Mouse (Mus musculus): ENCODE measurements around the gene Agap3. TPM values are rescaled to one million over a fixed set of nuclear protein-coding genes. Genes with fewer than 3 reads are reported as not detected.
A peak's percentile ranks its signal among the peaks of the same experiment; 100 is the strongest.

Gene Agap3
- polyA plus RNA-seq, 1 experiment from 2014 or later: 10.3 TPM

GRCm38 (mm10) chr5:24539571-24540296 lies 87.8 kb downstream of the Agap3 start:
- no peak overlapping the region for H3K27ac ChIP-seq
- H3K27me3 ChIP-seq: peaks cover 24% of the 10 kb centered on the region
- no peak overlapping the region for H3K4me2 ChIP-seq
- no peak for DNase-seq
- no peaks in the 10 kb centered on the region for H3K9me3 ChIP-seq (replicated peaks)
- no peak for ATAC-seq (ENCODE audit: low read depth)
- H3K36me3 ChIP-seq: no peaks in the 10 kb centered on the region
- 62% methylated on average over 22 of the region's 22 CpGs for WGBS (ENCODE audit: insufficient replicate concordance)
- H3K4me3 ChIP-seq (replicated peaks): no peak overlapping the region
- peaks cover 11% of the 10 kb centered on the region for H3K4me1 ChIP-seq (replicated peaks)
- H3K9ac ChIP-seq: no peak overlapping the region

GRCm38 (mm10) chr5:24540387-24541143 lies 88.6 kb downstream of the Agap3 start, which contains the start of gene Asb10:
TSS of gene Asb10 (minus strand) at chr5:24540978.
- Histone ChIP-seq H3K9me3 (replicated peaks) (no peaks in the 10 kb centered on the region), H3K36me3 (no peaks in the 10 kb centered on the region), H3K9ac (no peak within 1 kb of the TSS), H3K27ac (no peak within 1 kb of the TSS), H3K27me3 (peaks cover 24% of the 10 kb centered on the region), H3K4me3 (replicated peaks) (no peak within 1 kb of the TSS), H3K4me2 (peak within 1 kb of the TSS; percentile 23; the same call in 1 of the 2 replicates), H3K4me1 (replicated peaks) (peaks cover 11% of the 10 kb centered on the region)
- ATAC-seq (ENCODE audit: low read depth) (peak; percentile 36), DNase-seq (no peak)
- WGBS (ENCODE audit: insufficient replicate concordance): 16% methylated on average over 14 of the region's 14 CpGs

GRCm38 (mm10) chr5:24541144-24541569 lies 89.2 kb downstream of the Agap3 start:
- Histone ChIP-seq H3K4me2 (0 out of 2 replicates have a peak overlapping the region, but pooled peaks have one; percentile 23), H3K9ac (no peak overlapping the region), H3K27me3 (peaks cover 22% of the 10 kb centered on the region), H3K4me3 (replicated peaks) (no peak overlapping the region), H3K27ac (no peak overlapping the region), H3K36me3 (no peaks in the 10 kb centered on the region), H3K4me1 (replicated peaks) (peaks cover 11% of the 10 kb centered on the region), H3K9me3 (replicated peaks) (no peaks in the 10 kb centered on the region)
- 15% methylated on average over 6 of the region's 6 CpGs for WGBS (ENCODE audit: insufficient replicate concordance)
- ATAC-seq (ENCODE audit: low read depth) (no peak), DNase-seq (no peak)

- Histone ChIP-seq H3K36me3 (no peaks in the 10 kb centered on the region), H3K9me3 (replicated peaks) (no peaks in the 10 kb centered on the region), H3K27ac (no peak overlapping the region), H3K9ac (no peak overlapping the region), H3K4me2 (no peak overlapping the region), H3K27me3 (peaks cover 14% of the 10 kb centered on the region), H3K4me1 (replicated peaks) (peaks cover 11% of the 10 kb centered on the region), H3K4me3 (replicated peaks) (no peak overlapping the region)
- no peak for ATAC-seq (ENCODE audit: low read depth)
- WGBS (ENCODE audit: insufficient replicate concordance): 58% methylated on average over 7 of the region's 7 CpGs
- DNase-seq: no peak
Observed at GRCm38 (mm10) chr5:24542643-24543042, 90.7 kb downstream of the Agap3 start.

GRCm38 (mm10) chr5:24550598-24551316 lies 98.8 kb downstream of the Agap3 start:
- DNase-seq (no peak), ATAC-seq (ENCODE audit: low read depth) (no peak)
- Histone ChIP-seq H3K4me3 (replicated peaks) (no peak overlapping the region), H3K36me3 (no peaks in the 10 kb centered on the region), H3K27me3 (peaks cover 48% of the 10 kb centered on the region), H3K9ac (no peak overlapping the region), H3K4me2 (no peak overlapping the region), H3K4me1 (replicated peaks) (peaks cover 6% of the 10 kb centered on the region), H3K27ac (no peak overlapping the region), H3K9me3 (replicated peaks) (no peaks in the 10 kb centered on the region)
- 30% methylated on average over 26 of the region's 26 CpGs for WGBS (ENCODE audit: insufficient replicate concordance)

- Histone ChIP-seq H3K36me3 (no peaks in the 10 kb centered on the region), H3K4me2 (no peak overlapping the region), H3K9ac (no peak overlapping the region), H3K4me3 (replicated peaks) (no peak overlapping the region), H3K4me1 (replicated peaks) (peaks cover 6% of the 10 kb centered on the region), H3K9me3 (replicated peaks) (no peaks in the 10 kb centered on the region), H3K27me3 (peaks cover 48% of the 10 kb centered on the region), H3K27ac (no peak overlapping the region)
- ATAC-seq (ENCODE audit: low read depth): no peak
- no peak for DNase-seq
- 37% methylated on average over 2 of the region's 2 CpGs for WGBS (ENCODE audit: insufficient replicate concordance)
Observed at GRCm38 (mm10) chr5:24551317-24551688, 99.3 kb downstream of the Agap3 start.

Other genes starting within 250 kb of the Agap3 start
- 0.20 and 0.22 TPM in 2 replicates for gene Kcnh2, start 100.6 kb upstream of the Agap3 start, polyA plus RNA-seq (2015; fragmentation: Nextera tagmentation; extraction: Ambion mirVana)
- gene Nos3, start 87.4 kb upstream of the Agap3 start, polyA plus RNA-seq (2015; fragmentation: Nextera tagmentation; extraction: Ambion mirVana): 2.5 and 2.7 TPM in 2 replicates
- 0.56 and 0.60 TPM in 2 replicates for gene Atg9b, start 60.0 kb upstream of the Agap3 start, polyA plus RNA-seq (2015; fragmentation: Nextera tagmentation; extraction: Ambion mirVana)
- 30.2 and 30.5 TPM in 2 replicates for gene Abcb8, start 58.5 kb upstream of the Agap3 start, polyA plus RNA-seq (2015; fragmentation: Nextera tagmentation; extraction: Ambion mirVana)
- gene Asic3, start 38.8 kb upstream of the Agap3 start, polyA plus RNA-seq (2015; fragmentation: Nextera tagmentation; extraction: Ambion mirVana): not detected in 2 replicates
- 10.9 and 11.3 TPM in 2 replicates for gene Cdk5, start 28.6 kb upstream of the Agap3 start, polyA plus RNA-seq (2015; fragmentation: Nextera tagmentation; extraction: Ambion mirVana)
- gene Slc4a2, start 28.3 kb upstream of the Agap3 start, polyA plus RNA-seq (2015; fragmentation: Nextera tagmentation; extraction: Ambion mirVana): 9.0 and 10.8 TPM in 2 replicates
- 56.0 and 59.0 TPM in 2 replicates for gene Fastk, start 6.9 kb upstream of the Agap3 start, polyA plus RNA-seq (2015; fragmentation: Nextera tagmentation; extraction: Ambion mirVana)
- 5.8 and 7.3 TPM in 2 replicates for gene Tmub1, start 4.3 kb upstream of the Agap3 start, polyA plus RNA-seq (2015; fragmentation: Nextera tagmentation; extraction: Ambion mirVana)
- 0.02 TPM in 1 of 2 replicates, not detected in the other for gene Gbx1, start 75.0 kb downstream of the Agap3 start, polyA plus RNA-seq (2015; fragmentation: Nextera tagmentation; extraction: Ambion mirVana)
- 0.10 and 0.15 TPM in 2 replicates for gene Asb10, start 88.8 kb downstream of the Agap3 start, polyA plus RNA-seq (2015; fragmentation: Nextera tagmentation; extraction: Ambion mirVana)
- not detected in 2 replicates for gene 4931409K22Rik, start 104.6 kb downstream of the Agap3 start, polyA plus RNA-seq (2015; fragmentation: Nextera tagmentation; extraction: Ambion mirVana)
- 72.6 and 81.6 TPM in 2 replicates for gene Abcf2, start 125.3 kb downstream of the Agap3 start, polyA plus RNA-seq (2015; fragmentation: Nextera tagmentation; extraction: Ambion mirVana)
- 11.8 and 12.7 TPM in 2 replicates for gene Chpf2, start 134.6 kb downstream of the Agap3 start, polyA plus RNA-seq (2015; fragmentation: Nextera tagmentation; extraction: Ambion mirVana)
- 1.9 and 2.2 TPM in 2 replicates for gene Smarcd3, start 172.2 kb downstream of the Agap3 start, polyA plus RNA-seq (2015; fragmentation: Nextera tagmentation; extraction: Ambion mirVana)
- gene Nub1, start 233.4 kb downstream of the Agap3 start, polyA plus RNA-seq (2015; fragmentation: Nextera tagmentation; extraction: Ambion mirVana): 12.3 and 15.7 TPM in 2 replicates

Measured in liver, embryonic 13.5 days (tissue).